Mouse (Mus musculus): Measurements from ENCODE around the gene Zfp664. TPM values are rescaled to one million over a fixed set of nuclear protein-coding genes. Genes with fewer than 3 reads are reported as not detected.

The Zfp664 gene
- polyA plus RNA-seq, 1 experiment from 2014 or later, result 137 TPM

GRCm38 (mm10) chr5:124840202-124840601 lies 22.3 kb upstream of the Zfp664 start:
- 80% methylated on average over 7 of the region's 7 CpGs for WGBS
- no peaks in the 10 kb centered on the region for H3K9me3 ChIP-seq (ENCODE audit: control insufficient read depth, low read length)
- ATAC-seq (ENCODE audit: insufficient number of reproducible peaks, low FRiP score, low TSS enrichment, low read depth) (no peak), DNase-seq (ENCODE audit: low spot score) (no peak)
- H3K27ac ChIP-seq (replicated peaks; ENCODE audit: low read depth, low read length), result no peak overlapping the region
- H3K36me3 ChIP-seq (ENCODE audit: control insufficient read depth, insufficient read depth, low read length), result no peaks in the 10 kb centered on the region
- H3K9ac ChIP-seq (ENCODE audit: low read length), result no peak overlapping the region
- H3K4me1 ChIP-seq (ENCODE audit: control insufficient read depth, insufficient read depth, low read length), result no peaks in the 10 kb centered on the region
- H3K27me3 ChIP-seq (ENCODE audit: control insufficient read depth, insufficient read depth, low read length), result no peaks in the 10 kb centered on the region
- no peak overlapping the region for H3K4me2 ChIP-seq (ENCODE audit: low read depth, severe bottlenecking)
- no peak overlapping the region for H3K4me3 ChIP-seq (ENCODE audit: low read depth, low read length)

GRCm38 (mm10) chr5:124840669-124841068 lies 21.8 kb upstream of the Zfp664 start:
- ATAC-seq (ENCODE audit: insufficient number of reproducible peaks, low FRiP score, low TSS enrichment, low read depth) (no peak), DNase-seq (ENCODE audit: low spot score) (no peak)
- Histone ChIP-seq H3K4me2 (ENCODE audit: low read depth, severe bottlenecking) (no peak overlapping the region), H3K27ac (replicated peaks; ENCODE audit: low read depth, low read length) (no peak overlapping the region), H3K9ac (ENCODE audit: low read length) (no peak overlapping the region), H3K9me3 (ENCODE audit: control insufficient read depth, low read length) (no peaks in the 10 kb centered on the region), H3K36me3 (ENCODE audit: control insufficient read depth, insufficient read depth, low read length) (no peaks in the 10 kb centered on the region), H3K4me1 (ENCODE audit: control insufficient read depth, insufficient read depth, low read length) (no peaks in the 10 kb centered on the region), H3K4me3 (ENCODE audit: low read depth, low read length) (no peak overlapping the region), H3K27me3 (ENCODE audit: control insufficient read depth, insufficient read depth, low read length) (no peaks in the 10 kb centered on the region)
- 95% methylated on average over 2 of the region's 2 CpGs for WGBS

GRCm38 (mm10) chr5:124843386-124843785 lies 19.1 kb upstream of the Zfp664 start:
- Histone ChIP-seq H3K27me3 (ENCODE audit: control insufficient read depth, insufficient read depth, low read length) (no peaks in the 10 kb centered on the region), H3K9ac (ENCODE audit: low read length) (no peak overlapping the region), H3K4me3 (ENCODE audit: low read depth, low read length) (no peak overlapping the region), H3K27ac (replicated peaks; ENCODE audit: low read depth, low read length) (no peak overlapping the region), H3K9me3 (ENCODE audit: control insufficient read depth, low read length) (no peaks in the 10 kb centered on the region), H3K4me2 (ENCODE audit: low read depth, severe bottlenecking) (no peak overlapping the region), H3K4me1 (ENCODE audit: control insufficient read depth, insufficient read depth, low read length) (0 out of 2 replicates have a peak, but pooled peaks cover 4% of the 10 kb centered on the region), H3K36me3 (ENCODE audit: control insufficient read depth, insufficient read depth, low read length) (no peaks in the 10 kb centered on the region)
- WGBS, result 85% methylated on average over 8 of the region's 8 CpGs
- ATAC-seq (ENCODE audit: insufficient number of reproducible peaks, low FRiP score, low TSS enrichment, low read depth) (no peak), DNase-seq (ENCODE audit: low spot score) (no peak)

DNA sequence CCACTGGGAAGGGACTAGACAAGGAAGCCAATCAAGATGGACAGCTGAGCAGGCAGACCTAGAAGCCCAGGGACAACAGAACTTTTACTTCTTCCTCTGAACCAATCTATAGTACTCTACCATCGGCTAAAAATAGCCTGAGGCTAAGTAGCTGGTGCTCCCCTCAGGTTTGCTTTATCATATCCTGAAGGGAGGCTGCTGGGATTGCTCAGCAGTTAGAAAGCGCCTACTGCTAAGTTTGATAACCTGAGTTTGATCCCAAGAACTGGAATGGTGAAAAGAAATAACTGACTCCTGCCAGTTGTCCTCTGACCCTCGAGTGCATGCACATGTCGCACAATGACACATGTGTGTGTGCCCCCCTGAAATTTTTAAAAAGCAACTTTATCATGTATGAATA lies 17.6 kb upstream of the Zfp664 start:
- 0 out of 2 replicates have a peak, but pooled peaks cover 4% of the 10 kb centered on the region for H3K4me1 ChIP-seq (ENCODE audit: control insufficient read depth, insufficient read depth, low read length)
- no peak overlapping the region for H3K9ac ChIP-seq (ENCODE audit: low read length)
- no peaks in the 10 kb centered on the region for H3K9me3 ChIP-seq (ENCODE audit: control insufficient read depth, low read length)
- no peak overlapping the region for H3K27ac ChIP-seq (replicated peaks; ENCODE audit: low read depth, low read length)
- no peak overlapping the region for H3K4me2 ChIP-seq (ENCODE audit: low read depth, severe bottlenecking)
- ATAC-seq (ENCODE audit: insufficient number of reproducible peaks, low FRiP score, low TSS enrichment, low read depth) (no peak), DNase-seq (ENCODE audit: low spot score) (no peak)
- no peak overlapping the region for H3K4me3 ChIP-seq (ENCODE audit: low read depth, low read length)
- H3K27me3 ChIP-seq (ENCODE audit: control insufficient read depth, insufficient read depth, low read length), result no peaks in the 10 kb centered on the region
- WGBS, result 81% methylated on average over 4 of the region's 4 CpGs
- H3K36me3 ChIP-seq (ENCODE audit: control insufficient read depth, insufficient read depth, low read length), result no peaks in the 10 kb centered on the region

GRCm38 (mm10) chr5:124847014-124847413 lies 15.5 kb upstream of the Zfp664 start:
- Histone ChIP-seq H3K4me1 (ENCODE audit: control insufficient read depth, insufficient read depth, low read length) (0 out of 2 replicates have a peak, but pooled peaks cover 4% of the 10 kb centered on the region), H3K27ac (replicated peaks; ENCODE audit: low read depth, low read length) (no peak overlapping the region), H3K4me3 (ENCODE audit: low read depth, low read length) (no peak overlapping the region), H3K27me3 (ENCODE audit: control insufficient read depth, insufficient read depth, low read length) (no peaks in the 10 kb centered on the region), H3K9ac (ENCODE audit: low read length) (no peak overlapping the region), H3K36me3 (ENCODE audit: control insufficient read depth, insufficient read depth, low read length) (no peaks in the 10 kb centered on the region), H3K4me2 (ENCODE audit: low read depth, severe bottlenecking) (no peak overlapping the region), H3K9me3 (ENCODE audit: control insufficient read depth, low read length) (no peaks in the 10 kb centered on the region)
- WGBS, result 36% methylated on average over 1 of the region's 1 CpGs
- no peak for ATAC-seq (ENCODE audit: insufficient number of reproducible peaks, low FRiP score, low TSS enrichment, low read depth)
- DNase-seq (ENCODE audit: low spot score), result no peak

DNA sequence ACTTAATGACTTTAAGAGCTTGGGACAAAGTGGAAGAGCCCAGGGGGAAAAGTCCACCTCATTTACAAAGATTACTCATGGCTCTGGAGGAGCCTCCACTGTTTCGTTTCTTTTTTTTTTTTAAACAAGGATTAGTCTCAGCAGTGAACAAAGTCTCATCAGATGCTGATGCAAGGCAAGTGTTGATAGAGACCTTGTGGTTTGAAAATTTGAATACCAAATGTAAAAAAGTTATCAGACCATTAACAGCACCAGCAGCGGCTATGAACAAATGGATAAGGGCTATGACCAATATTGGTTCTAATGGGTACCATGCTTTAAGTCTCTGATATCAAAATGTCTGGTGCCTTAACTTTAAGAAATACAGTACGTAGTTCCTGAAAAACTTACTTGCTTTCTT lies 13.5 kb upstream of the Zfp664 start:
- no peaks in the 10 kb centered on the region for H3K9me3 ChIP-seq (ENCODE audit: control insufficient read depth, low read length)
- no peaks in the 10 kb centered on the region for H3K36me3 ChIP-seq (ENCODE audit: control insufficient read depth, insufficient read depth, low read length)
- WGBS, result 82% methylated on average over 3 of the region's 3 CpGs
- no peak overlapping the region for H3K27ac ChIP-seq (replicated peaks; ENCODE audit: low read depth, low read length)
- no peak overlapping the region for H3K4me3 ChIP-seq (ENCODE audit: low read depth, low read length)
- ATAC-seq (ENCODE audit: insufficient number of reproducible peaks, low FRiP score, low TSS enrichment, low read depth) (no peak), DNase-seq (ENCODE audit: low spot score) (no peak)
- H3K4me1 ChIP-seq (ENCODE audit: control insufficient read depth, insufficient read depth, low read length), result 0 out of 2 replicates have a peak, but pooled peaks cover 4% of the 10 kb centered on the region
- H3K27me3 ChIP-seq (ENCODE audit: control insufficient read depth, insufficient read depth, low read length), result no peaks in the 10 kb centered on the region
- no peak overlapping the region for H3K4me2 ChIP-seq (ENCODE audit: low read depth, severe bottlenecking)
- no peak overlapping the region for H3K9ac ChIP-seq (ENCODE audit: low read length)

- no peak overlapping the region for H3K4me2 ChIP-seq (ENCODE audit: low read depth, severe bottlenecking)
- H3K36me3 ChIP-seq (ENCODE audit: control insufficient read depth, insufficient read depth, low read length), result no peaks in the 10 kb centered on the region
- H3K4me3 ChIP-seq (ENCODE audit: low read depth, low read length), result no peak overlapping the region
- ATAC-seq (ENCODE audit: insufficient number of reproducible peaks, low FRiP score, low TSS enrichment, low read depth), result no peak
- no peaks in the 10 kb centered on the region for H3K9me3 ChIP-seq (ENCODE audit: control insufficient read depth, low read length)
- 0 out of 2 replicates have a peak, but pooled peaks cover 4% of the 10 kb centered on the region for H3K4me1 ChIP-seq (ENCODE audit: control insufficient read depth, insufficient read depth, low read length)
- H3K27me3 ChIP-seq (ENCODE audit: control insufficient read depth, insufficient read depth, low read length), result no peaks in the 10 kb centered on the region
- H3K9ac ChIP-seq (ENCODE audit: low read length), result no peak overlapping the region
- no peak overlapping the region for H3K27ac ChIP-seq (replicated peaks; ENCODE audit: low read depth, low read length)
- no peak for DNase-seq (ENCODE audit: low spot score)
- 46% methylated on average over 4 of the region's 4 CpGs for WGBS
These were observed 10.9 kb upstream of the Zfp664 start for GRCm38 (mm10) chr5:124851572-124851971.

GRCm38 (mm10) chr5:124852294-124852693 lies 10.2 kb upstream of the Zfp664 start:
- no peaks in the 10 kb centered on the region for H3K36me3 ChIP-seq (ENCODE audit: control insufficient read depth, insufficient read depth, low read length)
- H3K27ac ChIP-seq (replicated peaks; ENCODE audit: low read depth, low read length), result no peak overlapping the region
- no peak overlapping the region for H3K4me3 ChIP-seq (ENCODE audit: low read depth, low read length)
- H3K4me2 ChIP-seq (ENCODE audit: low read depth, severe bottlenecking), result no peak overlapping the region
- no peaks in the 10 kb centered on the region for H3K9me3 ChIP-seq (ENCODE audit: control insufficient read depth, low read length)
- ATAC-seq (ENCODE audit: insufficient number of reproducible peaks, low FRiP score, low TSS enrichment, low read depth) (no peak), DNase-seq (ENCODE audit: low spot score) (no peak)
- H3K9ac ChIP-seq (ENCODE audit: low read length), result no peak overlapping the region
- no peaks in the 10 kb centered on the region for H3K27me3 ChIP-seq (ENCODE audit: control insufficient read depth, insufficient read depth, low read length)
- 38% methylated on average over 2 of the region's 2 CpGs for WGBS
- no peaks in the 10 kb centered on the region for H3K4me1 ChIP-seq (ENCODE audit: control insufficient read depth, insufficient read depth, low read length)

GRCm38 (mm10) chr5:124853079-124853478 lies 9.4 kb upstream of the Zfp664 start:
- no peaks in the 10 kb centered on the region for H3K4me1 ChIP-seq (ENCODE audit: control insufficient read depth, insufficient read depth, low read length)
- H3K27ac ChIP-seq (replicated peaks; ENCODE audit: low read depth, low read length), result no peak overlapping the region
- no peak overlapping the region for H3K9ac ChIP-seq (ENCODE audit: low read length)
- no peaks in the 10 kb centered on the region for H3K27me3 ChIP-seq (ENCODE audit: control insufficient read depth, insufficient read depth, low read length)
- no peak for ATAC-seq (ENCODE audit: insufficient number of reproducible peaks, low FRiP score, low TSS enrichment, low read depth)
- DNase-seq (ENCODE audit: low spot score), result no peak
- H3K36me3 ChIP-seq (ENCODE audit: control insufficient read depth, insufficient read depth, low read length), result no peaks in the 10 kb centered on the region
- H3K9me3 ChIP-seq (ENCODE audit: control insufficient read depth, low read length), result no peaks in the 10 kb centered on the region
- no peak overlapping the region for H3K4me2 ChIP-seq (ENCODE audit: low read depth, severe bottlenecking)
- no peak overlapping the region for H3K4me3 ChIP-seq (ENCODE audit: low read depth, low read length)
- WGBS, result 70% methylated on average over 2 of the region's 2 CpGs
